Mouse (Mus musculus) c-Kit-positive CD71-negative TER-119-negative erythroid progenitor cells, embryonic 14.5 days (primary cell): ENCODE results near the gene Bco1.

Source experiments
- DNase-seq: peaks from one replicate; pipeline ENCODE4 v3.0.0-alpha.2; 2013; ENCODE audit warnings: low read depth

Gene Bco1

GRCm38 (mm10) chr8:117095647-117096046, at the start of gene Bco1:
Gene Bco1, plus strand, starts transcription at chr8:117095854.
- no peak for DNase-seq

DNA sequence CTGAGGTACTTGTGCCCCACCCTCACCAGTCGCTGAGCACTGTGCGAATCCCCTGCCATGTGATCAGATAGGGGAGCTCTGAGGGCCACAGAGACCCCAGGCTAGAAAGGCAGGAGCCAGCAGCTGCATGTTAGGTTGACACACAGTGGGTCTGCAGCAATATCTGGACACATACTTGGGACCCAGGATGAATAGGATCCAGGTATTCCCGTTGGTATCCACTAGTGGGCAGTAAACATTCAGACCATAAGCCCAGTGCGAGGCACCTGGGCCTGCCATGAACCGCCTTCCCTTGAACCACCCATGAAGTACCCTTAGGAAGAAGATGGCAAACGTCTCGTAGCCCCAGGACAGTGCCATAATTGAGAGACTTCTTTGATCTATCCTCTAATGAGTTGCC, 46.2 kb upstream of the Bco1 start:
- no peak for DNase-seq

DNA sequence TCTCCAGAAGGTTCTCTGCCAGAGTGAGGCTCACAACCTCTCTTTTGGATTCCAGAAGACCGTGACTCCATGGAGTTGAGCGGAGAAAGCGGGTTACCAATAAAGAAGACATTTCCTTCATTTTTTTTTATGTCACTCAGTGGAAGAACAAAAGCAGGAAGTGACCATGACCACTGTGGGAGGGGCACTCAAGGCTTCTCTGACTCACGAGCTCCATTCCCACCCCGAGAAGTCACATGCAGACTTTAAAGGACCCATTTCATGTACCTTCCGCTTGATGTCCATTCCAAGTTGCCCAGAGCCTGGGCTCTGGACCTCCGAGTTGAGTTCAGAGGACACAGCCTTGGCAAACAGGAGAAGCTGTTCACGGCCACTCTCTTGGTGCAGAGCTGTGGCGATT, 44.9 kb upstream of the Bco1 start:
- DNase-seq: no peak

GRCm38 (mm10) chr8:117051316-117051715, 44.3 kb upstream of the Bco1 start:
- no peak for DNase-seq

DNA sequence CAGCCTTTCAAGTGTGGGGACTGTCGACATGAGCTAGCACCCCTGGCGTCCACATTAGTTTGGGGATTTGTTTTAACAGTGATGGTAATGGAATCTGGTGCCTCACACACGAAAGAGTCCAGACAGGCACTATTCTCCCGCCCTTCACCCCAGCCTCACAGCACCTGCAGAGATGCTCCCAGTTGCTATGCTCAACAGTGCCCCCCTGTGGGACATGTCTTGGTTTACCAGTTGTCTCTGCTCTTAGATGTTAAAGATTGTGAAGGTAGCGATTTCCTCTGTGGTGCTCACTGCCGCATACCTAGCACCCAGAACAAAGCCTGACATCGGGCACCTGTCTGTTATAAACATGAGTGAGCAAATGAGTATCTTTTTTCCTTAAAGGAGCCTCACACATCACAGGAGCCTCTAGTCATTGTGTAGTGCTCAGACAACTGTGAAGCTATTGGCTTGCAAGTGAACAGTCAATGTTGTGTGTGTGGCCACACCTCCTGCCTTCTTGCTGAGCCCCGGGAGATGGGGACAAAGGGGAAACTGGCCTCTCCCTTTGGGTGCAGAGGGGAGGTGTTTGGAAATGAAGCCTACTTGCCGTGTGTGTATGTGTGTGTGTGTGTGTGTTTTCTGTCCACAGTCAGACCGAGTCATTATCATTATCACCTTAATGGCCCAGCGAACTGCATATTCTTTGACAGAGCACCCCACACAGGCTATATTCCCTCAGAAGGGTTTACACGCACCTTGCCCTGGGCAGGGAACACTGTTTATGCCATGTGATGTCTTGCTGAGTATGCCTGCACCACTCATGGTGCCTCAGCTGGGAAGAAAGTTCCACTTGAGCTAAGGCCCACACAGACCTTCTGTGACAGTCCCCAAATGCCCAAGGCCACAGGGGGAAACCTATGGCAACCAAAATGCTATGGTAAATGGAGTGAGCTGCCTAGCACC, 42.2 kb upstream of the Bco1 start:
- no peak for DNase-seq

DNA sequence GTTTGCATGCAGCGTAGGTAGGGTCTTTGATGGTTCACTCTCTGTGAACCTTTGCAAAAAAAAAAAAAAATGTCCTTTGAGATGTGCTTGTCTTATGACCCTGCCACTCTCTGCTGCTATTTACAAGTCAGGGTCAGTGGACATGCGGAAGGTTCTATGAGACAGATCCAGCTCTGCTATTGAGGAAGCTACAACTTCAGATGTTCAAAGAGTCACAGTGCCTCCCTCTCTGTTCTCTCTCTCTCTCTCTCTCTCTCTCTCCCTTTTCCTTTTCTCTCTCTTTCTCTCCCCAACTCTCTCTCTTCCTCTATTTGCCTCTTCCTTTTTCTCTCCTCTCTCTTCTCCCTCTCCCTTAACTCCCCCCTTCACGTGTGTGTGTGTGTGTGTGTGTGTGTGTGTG, 41.5 kb upstream of the Bco1 start:
- no peak for DNase-seq

DNA sequence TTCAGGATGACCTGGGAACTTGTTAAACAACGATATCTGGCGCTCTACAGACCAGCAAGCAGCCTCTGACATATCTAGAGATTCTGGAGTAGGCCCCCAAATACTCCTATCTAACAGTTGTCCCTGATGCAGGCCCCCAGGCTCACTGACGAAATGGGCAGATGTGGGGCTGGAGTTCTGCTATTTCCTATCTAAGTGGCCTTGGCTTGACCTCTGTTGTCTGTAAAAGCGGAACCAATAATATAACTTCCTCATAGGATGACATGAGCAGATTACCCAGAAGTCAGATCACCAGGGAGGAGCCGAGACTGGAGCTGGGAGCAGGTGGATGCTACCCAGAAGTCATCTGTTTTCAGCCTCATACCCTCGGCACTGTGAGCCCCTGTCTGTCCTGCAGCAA, 40.6 kb upstream of the Bco1 start:
- peak; percentile 36 for DNase-seq

GRCm38 (mm10) chr8:117059021-117059420, 36.6 kb upstream of the Bco1 start:
- DNase-seq: no peak

DNA sequence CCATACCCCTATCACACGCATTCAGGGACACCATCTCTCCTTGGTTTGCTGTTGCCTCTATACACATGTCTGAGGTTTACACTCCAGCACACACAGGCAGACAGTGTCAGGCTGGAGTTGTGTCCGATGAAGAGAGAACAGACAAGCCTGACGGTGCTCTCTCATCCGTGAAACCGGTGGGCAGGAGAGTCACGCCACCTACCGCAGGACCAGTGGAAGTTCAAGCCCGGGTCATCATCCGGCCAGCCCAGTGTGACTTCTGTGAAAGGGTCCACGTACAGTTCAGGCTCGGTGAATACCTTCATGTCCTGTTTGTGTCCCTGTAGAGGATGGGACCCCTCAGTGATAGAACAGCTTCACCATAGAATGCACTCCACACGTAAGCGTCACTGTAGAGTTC, 35.3 kb upstream of the Bco1 start:
- DNase-seq: no peak

DNA sequence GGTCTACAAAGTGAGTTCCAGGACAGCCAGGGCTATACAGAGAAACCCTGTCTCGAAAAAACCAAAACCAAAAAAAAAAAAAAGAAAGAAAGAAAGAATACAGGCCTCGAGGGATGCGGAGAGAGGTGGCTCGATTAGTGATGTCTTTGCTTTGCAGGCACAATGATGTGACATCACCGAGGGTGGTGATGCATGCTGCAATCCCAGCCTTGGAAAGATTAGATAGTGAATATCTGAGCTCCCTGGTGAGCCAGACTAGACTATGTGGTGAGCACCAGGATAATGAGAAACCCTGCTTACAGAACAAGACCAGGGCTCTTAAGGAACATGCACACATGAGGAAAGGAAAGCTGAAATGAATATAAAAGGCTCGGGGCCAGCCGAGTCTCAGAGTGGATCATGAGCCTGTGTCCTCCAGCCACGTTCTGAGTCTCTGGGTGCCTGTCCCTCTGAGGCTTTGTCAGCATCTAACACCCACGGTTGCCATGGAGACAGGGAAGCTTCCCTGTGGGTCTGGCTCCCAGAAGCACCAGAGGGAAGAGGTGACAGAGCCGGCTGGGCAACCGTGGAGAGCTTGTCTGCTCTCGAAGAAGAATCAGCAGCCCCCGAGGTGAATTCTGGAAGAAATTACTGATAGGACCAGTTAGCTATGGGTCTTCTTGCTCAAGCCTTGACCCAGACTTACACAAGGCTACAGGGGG, 34.3 kb upstream of the Bco1 start:
- DNase-seq: no peak

DNA sequence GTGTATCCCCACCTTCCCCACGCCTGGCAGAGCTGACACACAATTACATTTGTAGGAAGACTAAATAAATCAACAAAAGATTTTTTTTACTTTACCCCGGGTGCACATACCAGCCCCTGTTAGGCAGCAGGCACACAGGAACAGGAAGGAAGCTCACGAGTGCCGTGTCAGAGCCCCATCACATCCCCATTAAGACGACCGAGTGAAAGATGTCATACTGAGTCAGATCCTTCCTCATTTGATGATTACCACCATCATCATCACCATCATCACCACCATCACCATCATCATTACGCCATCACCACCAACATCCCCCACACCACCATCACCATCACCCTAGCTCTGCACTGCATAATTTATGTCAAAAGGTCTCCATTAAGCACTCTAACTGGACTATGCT, 28.7 kb upstream of the Bco1 start:
- no peak for DNase-seq

DNA sequence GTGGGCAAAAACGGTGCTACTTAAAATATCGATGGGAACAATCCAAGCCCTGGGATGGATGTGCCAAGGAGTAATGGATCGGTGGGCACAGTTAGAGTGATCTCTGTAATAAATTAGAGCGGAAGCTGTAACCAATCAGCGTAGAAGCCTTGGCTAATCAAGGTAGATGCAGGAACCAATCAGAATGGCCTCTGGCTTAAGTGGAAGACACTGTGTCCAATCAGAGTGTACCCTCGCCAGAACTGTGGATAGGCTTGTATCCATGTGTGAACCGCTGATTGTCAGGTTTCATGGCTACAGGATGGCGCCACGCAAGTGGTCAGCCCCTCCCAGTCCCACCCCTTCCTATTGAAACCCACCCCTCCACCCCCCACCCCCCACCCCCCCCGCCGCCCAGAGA, 28.3 kb upstream of the Bco1 start:
- no peak for DNase-seq

DNA sequence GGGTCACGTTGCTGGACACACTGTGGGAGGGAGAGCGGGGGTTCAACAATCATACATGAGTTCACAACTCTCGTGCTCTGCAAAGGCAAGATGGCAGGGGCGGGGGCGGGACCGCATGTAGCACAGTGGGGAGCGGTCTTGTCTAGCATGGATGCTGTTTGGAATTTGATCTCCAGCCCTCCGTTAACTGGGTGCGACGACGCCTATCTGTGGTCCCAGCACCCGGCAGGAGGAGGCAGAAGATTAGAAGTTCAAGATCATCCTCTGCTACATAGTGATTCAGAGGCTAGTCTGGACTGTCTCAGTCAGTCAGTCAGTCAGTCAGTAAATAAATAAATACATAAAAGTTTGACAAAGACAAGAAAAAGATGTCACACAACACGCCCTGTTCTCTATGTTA, 27.4 kb upstream of the Bco1 start:
- no peak for DNase-seq

- DNase-seq: no peak
Observed at GRCm38 (mm10) chr8:117069708-117070107, 25.9 kb upstream of the Bco1 start.

DNA sequence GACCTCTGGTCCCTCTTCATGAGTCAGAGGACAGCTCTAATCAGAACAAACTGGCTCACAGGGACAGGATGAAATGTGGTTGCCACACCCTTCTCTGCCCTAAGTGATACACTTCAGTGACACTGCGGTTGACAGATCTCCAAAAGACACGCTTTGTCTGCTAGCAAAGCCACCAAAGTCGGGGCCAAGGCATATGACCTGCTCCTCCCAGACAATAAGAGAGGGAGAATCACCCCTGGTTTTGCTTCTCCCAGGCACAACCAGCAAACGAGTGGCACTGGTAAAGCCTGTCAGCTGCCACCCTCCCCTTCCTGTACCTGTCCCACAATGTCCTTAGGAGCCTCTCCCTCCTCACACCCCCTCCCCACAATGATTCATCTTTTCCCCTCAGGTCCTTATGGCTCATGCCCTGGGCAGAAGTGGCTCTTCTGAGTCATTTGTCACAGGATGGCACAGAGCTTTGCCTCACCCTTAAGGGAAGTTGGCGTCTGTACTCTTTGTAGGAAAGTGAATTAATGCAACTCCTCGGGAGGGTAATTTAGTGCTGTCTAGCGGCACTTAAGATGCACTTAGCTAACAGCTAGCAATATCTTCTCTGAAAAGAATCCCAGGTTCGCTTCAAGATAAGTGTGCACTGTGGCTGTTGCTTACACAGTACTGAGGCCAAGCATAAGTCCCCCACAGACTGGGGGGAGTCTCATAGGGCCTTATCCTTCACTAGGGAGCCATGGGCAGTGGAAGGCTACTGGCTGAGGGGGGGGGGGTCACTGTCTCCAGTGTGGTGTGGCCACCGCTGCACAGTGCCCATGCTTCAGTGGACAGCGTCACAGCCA, 21.1 kb upstream of the Bco1 start:
- DNase-seq: peak; percentile 66

DNA sequence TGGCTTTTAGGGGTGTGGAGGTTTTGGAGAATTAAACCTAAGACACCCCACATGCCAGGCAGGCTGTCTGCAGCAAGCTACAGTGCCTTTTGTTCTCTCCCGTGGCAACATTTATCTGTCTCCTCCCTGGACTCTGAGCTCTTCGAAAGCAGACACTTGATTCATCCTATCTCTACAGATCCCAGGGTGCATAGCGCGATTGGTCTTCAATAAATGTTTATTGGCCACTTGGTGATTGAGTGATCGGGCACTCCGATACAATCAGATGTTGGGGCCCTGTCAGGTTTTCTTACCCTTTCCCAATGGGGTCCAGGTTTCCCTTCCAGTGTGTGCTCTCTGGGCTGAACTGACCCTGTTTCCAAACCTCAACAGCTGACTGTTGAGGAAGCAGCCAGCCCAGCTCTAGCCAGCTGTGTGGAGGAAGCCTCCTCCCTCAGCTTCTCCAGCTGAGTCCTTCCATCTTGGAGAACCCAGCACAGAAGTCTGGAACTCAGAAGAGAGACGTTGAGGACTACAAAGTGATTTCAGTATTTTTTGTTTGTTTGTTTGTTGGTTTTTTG, 17.2 kb upstream of the Bco1 start:
- DNase-seq: no peak

- peak; percentile 44 for DNase-seq
Observed at GRCm38 (mm10) chr8:117079652-117080051, 16.0 kb upstream of the Bco1 start.

DNA sequence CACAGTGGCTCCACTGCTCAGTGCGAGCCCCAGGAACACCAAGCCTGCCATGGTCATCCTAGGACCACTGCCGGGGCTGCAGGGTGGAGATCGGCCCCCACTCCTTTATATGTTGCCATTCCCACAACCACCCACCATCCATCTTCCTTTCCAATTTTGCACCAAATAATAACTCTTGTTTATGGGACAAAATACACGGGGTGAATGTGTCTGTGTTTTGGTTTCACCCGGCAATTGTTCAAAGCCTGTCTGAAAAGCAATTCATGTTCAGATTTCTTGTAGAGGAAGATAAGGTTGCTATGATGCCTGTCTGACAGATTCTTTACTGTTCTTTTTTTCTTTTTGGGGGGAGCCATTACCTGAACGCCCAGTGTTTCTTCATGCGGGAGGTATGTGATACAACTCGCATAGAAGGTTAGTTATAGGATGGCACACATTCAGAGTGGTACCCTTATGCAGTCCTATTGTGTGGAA, 13.2 kb upstream of the Bco1 start, which contains the start of gene Pkd1l2:
Gene Pkd1l2 (minus strand): TSS at position 51 of the 474 bp plus-strand sequence.
- no peak for DNase-seq

DNA sequence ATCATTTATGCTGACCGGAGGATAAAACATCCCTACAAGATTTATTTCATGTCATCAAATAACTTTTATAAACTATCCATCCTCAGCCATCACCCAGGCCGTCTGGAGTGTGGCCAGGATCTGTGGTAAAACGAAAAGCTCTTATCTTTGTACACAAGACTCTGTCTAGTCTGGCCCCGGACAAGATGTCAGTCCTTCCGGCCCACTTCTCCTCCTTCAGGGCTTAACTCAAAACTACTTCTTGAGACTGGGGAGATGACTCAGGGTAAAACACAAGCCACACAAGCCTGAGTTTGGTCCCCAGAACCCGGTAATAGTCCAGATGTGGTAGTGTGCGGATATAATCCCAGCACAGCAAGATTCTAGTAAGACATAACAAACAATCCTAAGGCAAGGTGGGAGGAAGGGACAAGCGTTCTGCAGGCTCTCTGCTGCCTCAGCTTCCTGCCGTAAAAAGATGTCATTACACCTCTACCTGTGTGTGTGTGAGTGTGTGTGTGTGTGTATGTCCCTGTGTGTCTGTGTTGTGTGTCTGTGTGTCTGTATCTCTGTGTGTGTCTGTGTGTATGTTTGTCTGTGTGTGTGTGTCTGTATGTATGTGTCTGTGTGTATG, 12.6 kb upstream of the Bco1 start:
- peak; percentile 54 for DNase-seq

DNA sequence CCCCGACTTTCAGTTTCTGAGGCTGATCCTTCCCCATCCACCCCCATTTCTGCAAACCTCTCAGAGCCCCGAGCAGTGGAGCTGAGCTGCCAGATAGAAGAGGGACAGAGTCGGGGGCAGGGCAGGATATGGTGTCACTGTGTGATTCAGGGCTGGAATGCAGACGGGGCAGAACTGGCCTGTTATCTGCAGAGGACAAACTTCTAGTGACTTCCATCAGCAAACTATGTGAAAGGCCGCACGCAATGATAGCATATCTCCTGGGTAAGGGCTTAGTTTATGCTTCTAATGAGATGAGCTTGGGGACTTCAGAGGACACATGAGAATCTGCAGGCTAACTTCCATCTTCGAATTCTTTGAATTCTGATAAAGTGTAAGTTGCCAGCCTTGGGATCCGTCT, 10.1 kb upstream of the Bco1 start:
- DNase-seq: no peak

DNA sequence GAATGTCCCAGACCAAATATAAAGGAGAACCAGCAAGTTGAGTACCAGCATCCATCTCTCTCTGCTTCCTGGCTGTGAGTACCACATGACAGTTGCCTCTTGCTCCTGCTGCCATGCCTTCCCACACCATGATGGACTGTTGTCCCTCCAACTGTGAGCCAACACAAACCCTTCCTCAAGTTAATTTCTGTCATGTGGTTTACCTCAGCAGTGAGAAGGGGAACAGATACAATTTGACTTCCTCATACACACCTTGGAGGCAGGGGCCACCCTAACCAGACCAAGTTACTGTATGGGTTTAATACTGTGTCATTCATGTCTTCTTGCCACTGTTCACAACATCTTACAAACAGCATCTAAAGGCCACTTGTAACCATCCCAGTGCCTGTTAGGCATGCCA, 8.6 kb upstream of the Bco1 start:
- DNase-seq: no peak

- no peak for DNase-seq
Observed at GRCm38 (mm10) chr8:117089802-117090201, 5.9 kb upstream of the Bco1 start.
